In the genomic region with DNA sequence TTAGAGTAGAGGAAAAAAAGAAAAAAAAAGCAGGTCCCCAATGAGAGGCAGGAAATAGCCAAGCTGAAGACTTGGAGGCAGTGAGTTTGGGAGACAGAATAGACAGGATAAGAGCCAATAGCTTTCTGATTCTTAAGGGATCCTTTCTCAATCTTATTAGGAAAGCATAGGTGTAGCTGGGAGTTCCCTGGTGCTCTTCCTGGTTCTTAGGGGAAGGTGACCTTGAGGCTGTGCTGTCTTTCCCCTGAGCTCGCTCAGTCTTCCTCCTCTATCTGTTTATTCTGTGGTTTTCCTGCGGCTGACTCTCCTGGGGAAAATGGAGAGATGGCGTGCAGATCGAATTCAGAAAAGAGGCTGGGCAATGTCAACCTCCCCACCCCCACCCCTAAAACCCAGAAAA, we compare ENCODE assay signal across 8 mouse cellular contexts. TPM values are rescaled to one million over a fixed set of nuclear protein-coding genes. Genes with fewer than 3 reads are reported as not detected.
DNase-seq lines count a peak whose midpoint lies in the region; ATAC-seq and TF ChIP-seq lines count a peak whose summit lies in the region.

No protein-coding gene starts in this region.

- peaks cover 47% of the 10 kb centered on the region for H3K27me3 ChIP-seq in heart, embryonic 12.5 days (replicated peaks)
- peaks cover 11% of the 10 kb centered on the region for H3K27me3 ChIP-seq in E14TG2a.4 (ENCODE audit: insufficient read depth, low read length)
- peaks cover 13% of the 10 kb centered on the region for H3K27me3 ChIP-seq in forebrain, embryonic 16.5 days (replicated peaks; ENCODE audit: control insufficient read depth, insufficient read depth, low read length)
- peaks cover 12% of the 10 kb centered on the region for H3K27me3 ChIP-seq in midbrain, embryonic 11.5 days (ENCODE audit: control insufficient read depth, insufficient read depth, low read length)

- no peak for ATAC-seq in heart, embryonic 12.5 days (ENCODE audit: insufficient number of reproducible peaks, low FRiP score)
- ATAC-seq in forebrain, embryonic 16.5 days, result no peak
- ATAC-seq in midbrain, embryonic 11.5 days (ENCODE audit: low FRiP score), result no peak
- ATAC-seq in megakaryocyte progenitor cell, adult 5-6 weeks (replicated peaks; ENCODE audit: poor library complexity), result no peak

- H3K9me3 ChIP-seq in heart, embryonic 12.5 days (replicated peaks), result no peaks in the 10 kb centered on the region
- H3K9me3 ChIP-seq in E14TG2a.4 (ENCODE audit: low read length), result peaks cover 6% of the 10 kb centered on the region; the same call in 1 of the 2 replicates
- H3K9me3 ChIP-seq in forebrain, embryonic 16.5 days (ENCODE audit: control insufficient read depth, low read length), result no peaks in the 10 kb centered on the region
- H3K9me3 ChIP-seq in midbrain, embryonic 11.5 days (ENCODE audit: control insufficient read depth, low read length), result no peaks in the 10 kb centered on the region

- H3K27ac ChIP-seq in heart, embryonic 12.5 days (ENCODE audit: poor library complexity, severe bottlenecking), result no peak overlapping the region
- H3K27ac ChIP-seq in forebrain, embryonic 16.5 days (ENCODE audit: low read length), result no peak overlapping the region
- H3K27ac ChIP-seq in midbrain, embryonic 11.5 days (ENCODE audit: low read depth, low read length), result no peak overlapping the region

- peaks cover 23% of the 10 kb centered on the region for H3K4me1 ChIP-seq in heart, embryonic 12.5 days (replicated peaks)
- H3K4me1 ChIP-seq in E14TG2a.4 (replicated peaks; ENCODE audit: low read depth, low read length), result peaks cover 48% of the 10 kb centered on the region
- peaks cover 14% of the 10 kb centered on the region for H3K4me1 ChIP-seq in forebrain, embryonic 16.5 days (replicated peaks; ENCODE audit: control insufficient read depth, insufficient read depth, low read length)
- H3K4me1 ChIP-seq in midbrain, embryonic 11.5 days (ENCODE audit: control insufficient read depth, insufficient read depth, low read length), result peaks cover 12% of the 10 kb centered on the region; the same call in 1 of the 2 replicates

- TF ChIP-seq CTCF in E14TG2a.4 (conservative IDR thresholded peaks at IDR 0.05; ENCODE audit: low read length), result no peak

- 0 out of 2 replicates have a peak overlapping the region, but pooled peaks have one; percentile 14 for H3K4me3 ChIP-seq in heart, embryonic 12.5 days
- peak overlapping the region; percentile 79 for H3K4me3 ChIP-seq in E14TG2a.4 (replicated peaks; ENCODE audit: low read length)
- peak overlapping the region; percentile 53 for H3K4me3 ChIP-seq in forebrain, embryonic 16.5 days (replicated peaks; ENCODE audit: low read length)
- no peak overlapping the region; the same call in 1 of the 2 replicates for H3K4me3 ChIP-seq in midbrain, embryonic 11.5 days (ENCODE audit: low read depth, low read length)

- WGBS in heart, embryonic 12.5 days, result 4% methylated on average over 4 of the region's 4 CpGs
- 5% methylated on average over 4 of the region's 4 CpGs for WGBS in forebrain, embryonic 16.5 days
- WGBS in midbrain, embryonic 11.5 days, result 3% methylated on average over 4 of the region's 4 CpGs

- no peak overlapping the region for H3K4me2 ChIP-seq in heart, embryonic 12.5 days
- H3K4me2 ChIP-seq in forebrain, embryonic 16.5 days (ENCODE audit: low read length), result peak overlapping the region; percentile 62
- peak overlapping the region; percentile 53 for H3K4me2 ChIP-seq in midbrain, embryonic 11.5 days

- H3K9ac ChIP-seq in heart, embryonic 12.5 days, result no peak overlapping the region
- H3K9ac ChIP-seq in forebrain, embryonic 16.5 days (replicated peaks; ENCODE audit: low read depth, low read length), result peak overlapping the region; percentile 62
- H3K9ac ChIP-seq in midbrain, embryonic 11.5 days (ENCODE audit: low read length), result no peak overlapping the region

- DNase-seq in heart, adult 11 months, result no peak
- DNase-seq in midbrain, embryonic 11.5 days (ENCODE audit: low spot score, missing footprints), result peak; percentile 86
- DNase-seq in frontal cortex, postnatal 25 days (ENCODE audit: low spot score in 2 of 2), result no peak
- DNase-seq in right cerebral cortex, adult 18-20 months, result no peak

- no peaks in the 10 kb centered on the region for H3K36me3 ChIP-seq in heart, embryonic 12.5 days
- H3K36me3 ChIP-seq in E14TG2a.4 (ENCODE audit: insufficient read depth, low read length), result 0 out of 2 replicates have a peak, but pooled peaks cover 12% of the 10 kb centered on the region
- H3K36me3 ChIP-seq in forebrain, embryonic 16.5 days (ENCODE audit: control insufficient read depth, insufficient read depth), result no peaks in the 10 kb centered on the region
- no peaks in the 10 kb centered on the region for H3K36me3 ChIP-seq in midbrain, embryonic 11.5 days (ENCODE audit: control insufficient read depth, insufficient read depth, low read length)

RNA-seq across cellular contexts. Expression of gene Ckmt1, which starts 0.4 kb away (rescaled TPM):
- polyA plus RNA-seq in heart, embryonic 12.5 days (2016; fragmentation: Nextera tagmentation; extraction: Ambion mirVana), result 0.42 TPM in 1 of 2 replicates, not detected in the other
- 26.3 and 35.7 TPM in 2 replicates for polyA plus RNA-seq in forebrain, embryonic 16.5 days (2015; fragmentation: Nextera tagmentation; extraction: Ambion mirVana)
- 3.8 and 4.1 TPM in 2 replicates for polyA plus RNA-seq in midbrain, embryonic 11.5 days (2014; fragmentation: Nextera tagmentation; extraction: Ambion mirVana)
- total RNA-seq in megakaryocyte progenitor cell, adult 5-6 weeks (2015), result not detected in 2 replicates
- total RNA-seq in megakaryocyte progenitor cell, adult 5-6 weeks (2017), result not detected in 2 replicates

RNA-seq across cellular contexts. Expression of gene Ppip5k1, which starts 2.8 kb away (rescaled TPM):
- 11.2 and 11.6 TPM in 2 replicates for polyA plus RNA-seq in heart, embryonic 12.5 days (2016; fragmentation: Nextera tagmentation; extraction: Ambion mirVana)
- 14.3 and 22.4 TPM in 2 replicates for polyA plus RNA-seq in forebrain, embryonic 16.5 days (2015; fragmentation: Nextera tagmentation; extraction: Ambion mirVana)
- 10.3 and 11.2 TPM in 2 replicates for polyA plus RNA-seq in midbrain, embryonic 11.5 days (2014; fragmentation: Nextera tagmentation; extraction: Ambion mirVana)
- 4.5 and 4.6 TPM in 2 replicates for total RNA-seq in megakaryocyte progenitor cell, adult 5-6 weeks (2015)
- 8.3 and 11.3 TPM in 2 replicates for total RNA-seq in megakaryocyte progenitor cell, adult 5-6 weeks (2017)

RNA-seq across cellular contexts. Expression of gene Strc, which starts 29.0 kb away (rescaled TPM):
- not detected in 2 replicates for polyA plus RNA-seq in heart, embryonic 12.5 days (2016; fragmentation: Nextera tagmentation; extraction: Ambion mirVana)
- not detected in 2 replicates for polyA plus RNA-seq in forebrain, embryonic 16.5 days (2015; fragmentation: Nextera tagmentation; extraction: Ambion mirVana)
- not detected in 2 replicates for polyA plus RNA-seq in midbrain, embryonic 11.5 days (2014; fragmentation: Nextera tagmentation; extraction: Ambion mirVana)
- total RNA-seq in megakaryocyte progenitor cell, adult 5-6 weeks (2015), result not detected in 2 replicates
- total RNA-seq in megakaryocyte progenitor cell, adult 5-6 weeks (2017), result not detected in 2 replicates

RNA-seq across cellular contexts. Expression of gene Pdia3, which starts 55.6 kb away (rescaled TPM):
- 643 and 651 TPM in 2 replicates for polyA plus RNA-seq in heart, embryonic 12.5 days (2016; fragmentation: Nextera tagmentation; extraction: Ambion mirVana)
- polyA plus RNA-seq in forebrain, embryonic 16.5 days (2015; fragmentation: Nextera tagmentation; extraction: Ambion mirVana), result 334 and 342 TPM in 2 replicates
- 505 and 510 TPM in 2 replicates for polyA plus RNA-seq in midbrain, embryonic 11.5 days (2014; fragmentation: Nextera tagmentation; extraction: Ambion mirVana)
- 499 and 555 TPM in 2 replicates for total RNA-seq in megakaryocyte progenitor cell, adult 5-6 weeks (2015)
- total RNA-seq in megakaryocyte progenitor cell, adult 5-6 weeks (2017), result 404 and 432 TPM in 2 replicates

RNA-seq across cellular contexts. Expression of gene Catsper2, which starts 55.6 kb away (rescaled TPM):
- 2.8 and 3.5 TPM in 2 replicates for polyA plus RNA-seq in heart, embryonic 12.5 days (2016; fragmentation: Nextera tagmentation; extraction: Ambion mirVana)
- polyA plus RNA-seq in forebrain, embryonic 16.5 days (2015; fragmentation: Nextera tagmentation; extraction: Ambion mirVana), result 4.5 and 7.5 TPM in 2 replicates
- 1.6 and 2.0 TPM in 2 replicates for polyA plus RNA-seq in midbrain, embryonic 11.5 days (2014; fragmentation: Nextera tagmentation; extraction: Ambion mirVana)
- 1.2 and 2.1 TPM in 2 replicates for total RNA-seq in megakaryocyte progenitor cell, adult 5-6 weeks (2015)
- 0.62 and 1.8 TPM in 2 replicates for total RNA-seq in megakaryocyte progenitor cell, adult 5-6 weeks (2017)
